Mouse (Mus musculus): ENCODE results near the gene Sowaha. TPM values are rescaled to one million over a fixed set of nuclear protein-coding genes. Genes with fewer than 3 reads are reported as not detected.

Gene Sowaha
- polyA plus RNA-seq, 1 experiment, result 56.1 TPM

DNA sequence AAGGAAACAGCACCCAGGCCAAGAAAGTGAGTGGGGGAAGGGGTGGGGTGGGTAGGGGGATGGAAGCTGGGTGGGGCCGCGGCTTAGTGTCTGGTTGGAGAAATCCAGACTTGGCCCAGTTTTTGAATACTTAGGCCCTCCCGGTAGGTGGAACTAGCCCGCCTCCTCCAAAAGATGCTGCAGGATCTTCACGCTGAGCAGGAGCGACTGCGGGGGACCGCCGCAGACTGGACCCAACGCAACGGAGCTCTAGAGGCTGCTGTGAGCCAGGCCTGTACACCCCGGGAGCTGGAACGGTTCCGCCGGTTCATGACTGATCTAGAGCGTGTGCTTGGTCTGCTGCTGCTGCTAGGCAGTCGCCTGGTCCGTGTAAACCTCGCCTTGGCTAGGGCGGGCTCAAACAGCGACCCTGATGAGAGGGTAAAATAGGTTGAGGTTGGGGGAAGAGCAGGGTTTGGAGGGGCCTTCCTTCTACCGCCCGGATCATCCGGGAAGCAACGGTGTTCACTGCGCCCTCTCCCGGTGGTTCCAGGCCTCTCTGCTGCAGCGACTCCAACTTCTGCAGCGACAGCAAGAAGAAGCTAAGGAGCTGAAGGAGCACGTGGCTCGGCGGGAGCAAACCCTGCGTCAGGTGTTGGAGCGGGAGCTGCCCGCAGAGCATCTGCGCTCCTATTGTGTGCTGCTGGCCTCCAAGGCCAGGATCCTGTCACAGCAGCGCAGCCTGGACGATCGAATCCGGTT, 13.7 kb downstream of the Sowaha start:
- Histone ChIP-seq H3K4me1 (ENCODE audit: control insufficient read depth, insufficient read depth, low read length) (peaks cover 8% of the 10 kb centered on the region), H3K27ac (ENCODE audit: insufficient read depth, low read length) (peak overlapping the region; percentile 32; the same call in 1 of the 2 replicates), H3K4me3 (ENCODE audit: insufficient read depth, low read length) (peak overlapping the region; percentile 35)
- TF ChIP-seq POLR2A (IDR thresholded peaks at IDR 0.05; ENCODE audit: extremely low read depth, insufficient read depth, low read length) (no peak), CTCF (IDR thresholded peaks at IDR 0.05; ENCODE audit: extremely low read depth, insufficient read depth, low read length) (peak; percentile 60)

DNA sequence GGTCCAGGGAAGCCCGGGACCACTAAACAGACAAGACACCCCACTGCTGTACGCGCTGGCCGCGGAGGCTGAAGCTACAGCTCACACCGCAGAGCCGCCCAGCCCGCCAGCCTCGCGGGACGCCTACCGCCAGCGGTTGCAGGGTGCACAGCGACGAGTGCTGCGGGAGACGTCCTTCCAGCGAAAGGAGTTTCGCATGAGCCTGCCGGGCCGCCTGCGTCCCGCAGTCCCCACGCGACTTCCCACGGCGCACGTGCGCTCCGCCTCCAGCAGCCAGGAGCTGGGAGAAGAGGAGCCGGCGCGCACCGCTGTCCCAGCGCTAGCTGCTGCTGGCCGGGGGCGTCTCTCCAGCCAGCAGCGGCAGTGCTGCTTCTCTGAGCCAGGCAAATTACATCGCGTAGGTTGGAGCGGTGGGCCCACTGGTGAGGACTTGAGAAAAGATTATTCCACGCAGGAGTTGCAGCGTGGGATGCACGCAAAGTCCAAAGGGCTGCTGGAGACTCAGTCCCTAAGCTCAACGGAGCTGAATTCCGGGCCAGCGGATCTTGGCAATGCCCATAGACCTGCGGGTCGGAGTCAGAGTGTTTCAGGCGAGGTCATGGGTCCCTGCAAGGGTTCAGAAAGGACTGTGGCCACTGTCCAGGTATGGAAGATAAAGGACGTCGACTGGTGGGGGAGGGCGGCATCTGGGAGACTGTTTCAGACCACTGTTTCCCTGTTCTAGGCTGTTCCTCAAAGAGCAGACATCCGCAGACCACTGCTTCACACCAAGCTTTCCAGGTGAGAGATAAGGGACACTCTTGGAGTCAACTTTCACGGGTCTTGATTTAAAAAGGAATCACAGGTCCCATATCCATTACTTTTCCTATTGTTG, 16.3 kb downstream of the Sowaha start:
- no peak for TF ChIP-seq CTCF (IDR thresholded peaks at IDR 0.05; ENCODE audit: extremely low read depth, insufficient read depth, low read length)
- no peak for TF ChIP-seq POLR2A (IDR thresholded peaks at IDR 0.05; ENCODE audit: extremely low read depth, insufficient read depth, low read length)
- Histone ChIP-seq H3K27ac (ENCODE audit: insufficient read depth, low read length) (no peak overlapping the region), H3K4me3 (ENCODE audit: insufficient read depth, low read length) (peak overlapping the region; percentile 30), H3K4me1 (ENCODE audit: control insufficient read depth, insufficient read depth, low read length) (peaks cover 3% of the 10 kb centered on the region; the same call in 1 of the 2 replicates)

DNA sequence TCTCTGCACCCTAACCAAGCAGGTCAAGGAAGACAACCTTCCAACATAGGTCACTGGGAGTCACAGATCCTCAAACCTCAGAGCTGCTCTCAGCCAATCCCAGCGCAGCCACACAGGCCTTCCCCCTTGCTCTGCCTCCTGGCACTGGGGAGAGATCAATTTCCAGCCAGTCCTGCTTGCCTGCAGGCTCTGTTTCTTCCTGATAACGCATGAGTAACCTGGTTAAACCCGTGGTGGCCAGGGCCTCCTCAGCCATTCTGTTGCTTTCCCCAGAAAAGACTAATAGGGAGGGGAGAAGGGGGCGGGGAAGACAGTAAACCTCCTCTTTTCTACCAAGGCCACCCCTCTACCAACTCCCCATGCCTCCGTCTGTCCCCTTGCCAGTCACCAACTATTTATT, 18.3 kb downstream of the Sowaha start:
- H3K4me3 ChIP-seq (ENCODE audit: insufficient read depth, low read length), result no peak overlapping the region
- H3K27ac ChIP-seq (ENCODE audit: insufficient read depth, low read length), result 0 out of 2 replicates have a peak overlapping the region, but pooled peaks have one; percentile 57
- TF ChIP-seq POLR2A (IDR thresholded peaks at IDR 0.05; ENCODE audit: extremely low read depth, insufficient read depth, low read length) (no peak), CTCF (IDR thresholded peaks at IDR 0.05; ENCODE audit: extremely low read depth, insufficient read depth, low read length) (no peak)
- H3K4me1 ChIP-seq (ENCODE audit: control insufficient read depth, insufficient read depth, low read length), result peaks cover under 1% of the 10 kb centered on the region; the same call in 1 of the 2 replicates

DNA sequence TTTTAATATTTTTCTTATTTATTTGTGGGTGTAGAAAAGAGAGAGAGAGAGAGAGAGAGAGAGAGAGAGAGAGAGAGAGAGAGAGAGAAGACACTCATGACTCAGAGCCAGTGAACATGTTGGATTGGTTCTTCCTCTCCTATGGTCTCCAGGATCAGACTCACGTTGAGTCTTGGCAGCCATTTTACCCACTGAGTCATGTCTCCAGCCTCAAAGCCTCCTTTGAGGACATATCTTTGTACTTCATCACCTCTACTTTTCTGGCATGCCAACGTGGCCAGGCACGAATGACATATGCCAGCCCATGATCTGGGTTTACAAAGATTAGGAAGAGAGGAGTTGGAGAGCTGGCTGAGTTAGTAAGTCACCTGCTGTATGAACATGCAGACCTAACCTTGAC, 19.9 kb downstream of the Sowaha start:
- H3K4me1 ChIP-seq (ENCODE audit: control insufficient read depth, insufficient read depth, low read length), result no peaks in the 10 kb centered on the region
- H3K4me3 ChIP-seq (ENCODE audit: insufficient read depth, low read length), result no peak overlapping the region
- H3K27ac ChIP-seq (ENCODE audit: insufficient read depth, low read length), result no peak overlapping the region
- no peak for TF ChIP-seq POLR2A (IDR thresholded peaks at IDR 0.05; ENCODE audit: extremely low read depth, insufficient read depth, low read length)
- TF ChIP-seq CTCF (IDR thresholded peaks at IDR 0.05; ENCODE audit: extremely low read depth, insufficient read depth, low read length), result no peak

DNA sequence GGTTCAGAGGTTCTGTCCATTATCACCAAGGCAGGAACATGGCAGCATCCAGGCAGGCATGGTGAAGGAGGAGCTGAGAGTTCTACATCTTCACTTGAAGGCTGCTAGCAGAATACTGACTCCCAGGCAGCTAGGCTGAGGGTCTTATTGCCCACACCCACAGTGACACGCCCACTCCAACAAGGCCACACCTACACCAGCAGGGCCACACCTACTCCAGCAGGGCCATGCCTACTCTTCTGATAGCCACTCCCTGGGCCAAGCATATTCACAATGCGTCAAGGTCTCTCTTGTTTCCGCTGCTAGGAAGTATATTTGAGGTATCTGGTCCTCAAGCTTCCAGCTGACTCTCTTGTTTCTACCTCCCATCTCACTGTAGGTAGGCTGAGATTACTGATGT, 21.1 kb downstream of the Sowaha start:
- no peak overlapping the region for H3K27ac ChIP-seq (ENCODE audit: insufficient read depth, low read length)
- H3K4me1 ChIP-seq (ENCODE audit: control insufficient read depth, insufficient read depth, low read length), result no peaks in the 10 kb centered on the region
- TF ChIP-seq POLR2A (IDR thresholded peaks at IDR 0.05; ENCODE audit: extremely low read depth, insufficient read depth, low read length) (no peak), CTCF (IDR thresholded peaks at IDR 0.05; ENCODE audit: extremely low read depth, insufficient read depth, low read length) (no peak)
- no peak overlapping the region for H3K4me3 ChIP-seq (ENCODE audit: insufficient read depth, low read length)

DNA sequence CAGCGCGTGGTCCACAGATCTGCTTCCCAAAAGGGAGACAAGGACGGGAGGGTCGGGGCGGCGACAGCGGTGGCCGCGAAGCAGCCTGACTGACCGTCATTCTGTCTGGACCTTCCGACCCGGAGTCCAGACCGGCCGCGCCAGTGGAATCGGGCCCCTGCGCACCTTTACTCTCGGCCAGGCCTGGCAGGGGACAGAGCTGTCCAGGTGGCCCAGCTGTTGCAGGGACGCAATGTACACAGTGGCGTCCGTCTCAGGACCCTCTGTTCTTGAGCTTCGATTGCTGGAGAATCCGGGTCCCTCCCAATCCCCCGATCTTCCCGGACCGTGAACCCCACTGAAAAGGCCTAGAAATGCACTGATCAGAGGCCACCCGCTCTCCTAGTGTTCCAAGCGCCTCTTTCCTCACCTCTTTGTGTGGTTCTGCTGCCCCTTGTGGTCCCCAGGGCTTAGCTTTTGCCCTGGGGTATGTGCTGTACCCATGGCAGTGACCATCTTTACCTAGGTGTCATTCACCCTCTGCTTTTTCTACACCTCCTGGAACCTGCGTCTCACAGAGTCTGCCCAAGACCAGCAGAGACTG, 22.6 kb downstream of the Sowaha start:
- TF ChIP-seq CTCF (IDR thresholded peaks at IDR 0.05; ENCODE audit: extremely low read depth, insufficient read depth, low read length) (no peak), POLR2A (IDR thresholded peaks at IDR 0.05; ENCODE audit: extremely low read depth, insufficient read depth, low read length) (no peak)
- Histone ChIP-seq H3K27ac (ENCODE audit: insufficient read depth, low read length) (peak overlapping the region; percentile 73), H3K4me3 (ENCODE audit: insufficient read depth, low read length) (peak overlapping the region; percentile 63), H3K4me1 (ENCODE audit: control insufficient read depth, insufficient read depth, low read length) (no peaks in the 10 kb centered on the region)

DNA sequence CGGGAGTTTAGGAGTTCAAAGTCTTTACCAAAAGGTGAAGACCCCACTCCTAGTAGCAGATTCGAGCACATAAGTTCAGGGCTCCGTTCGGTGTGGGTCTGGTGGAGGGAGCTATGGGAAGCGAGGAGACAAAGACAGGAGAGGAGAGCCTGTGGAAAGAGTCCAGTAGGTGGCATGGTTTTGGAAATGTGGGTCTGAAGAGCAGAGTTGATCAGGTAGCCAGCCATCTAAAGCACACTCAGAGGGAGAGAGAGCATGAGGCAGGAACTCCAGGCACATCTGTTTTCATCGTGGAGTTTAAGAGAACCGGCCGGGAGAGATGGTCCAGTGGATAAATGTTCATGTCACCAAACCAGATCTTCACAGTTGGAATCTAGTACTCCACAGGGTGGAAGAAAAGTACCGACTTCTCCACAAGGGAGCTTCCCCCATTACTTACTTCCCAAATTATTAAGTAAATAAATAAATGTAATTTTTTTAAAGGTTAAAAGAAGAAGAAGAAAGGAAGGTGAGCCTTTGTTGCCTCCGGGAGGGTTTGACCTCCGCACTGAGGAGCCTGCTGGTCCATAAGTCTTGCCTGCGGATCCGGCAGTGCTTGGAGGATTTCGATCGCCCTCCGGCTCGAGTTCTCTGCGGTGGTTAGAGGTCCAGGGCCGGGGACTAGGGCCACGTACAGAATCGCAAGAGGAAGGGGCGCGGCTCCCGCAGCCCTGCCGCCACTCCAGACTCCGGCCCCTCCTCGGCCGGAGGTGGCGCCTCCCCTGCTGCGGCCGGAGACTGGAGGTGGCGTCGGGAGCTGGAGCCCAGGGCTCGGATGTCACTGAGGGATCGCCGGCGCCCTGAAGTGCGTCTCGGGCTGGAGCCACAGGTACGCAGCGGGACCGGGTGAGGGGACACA, 23.4 kb downstream of the Sowaha start, which contains the start of the genes Gm10447 and Shroom1:
TSS of gene Gm10447 (minus strand) at position 637 of the 898 bp plus-strand sequence.
TSS of gene Shroom1 (plus strand) at position 732 of the 898 bp plus-strand sequence.
- TF ChIP-seq CTCF (IDR thresholded peaks at IDR 0.05; ENCODE audit: extremely low read depth, insufficient read depth, low read length) (peak; percentile 35), POLR2A (IDR thresholded peaks at IDR 0.05; ENCODE audit: extremely low read depth, insufficient read depth, low read length) (no peak)
- Histone ChIP-seq H3K4me3 (ENCODE audit: insufficient read depth, low read length) (peak within 1 kb of the TSS; percentile 63), H3K27ac (ENCODE audit: insufficient read depth, low read length) (peak within 1 kb of the TSS; percentile 73), H3K4me1 (ENCODE audit: control insufficient read depth, insufficient read depth, low read length) (no peaks in the 10 kb centered on the region)

DNA sequence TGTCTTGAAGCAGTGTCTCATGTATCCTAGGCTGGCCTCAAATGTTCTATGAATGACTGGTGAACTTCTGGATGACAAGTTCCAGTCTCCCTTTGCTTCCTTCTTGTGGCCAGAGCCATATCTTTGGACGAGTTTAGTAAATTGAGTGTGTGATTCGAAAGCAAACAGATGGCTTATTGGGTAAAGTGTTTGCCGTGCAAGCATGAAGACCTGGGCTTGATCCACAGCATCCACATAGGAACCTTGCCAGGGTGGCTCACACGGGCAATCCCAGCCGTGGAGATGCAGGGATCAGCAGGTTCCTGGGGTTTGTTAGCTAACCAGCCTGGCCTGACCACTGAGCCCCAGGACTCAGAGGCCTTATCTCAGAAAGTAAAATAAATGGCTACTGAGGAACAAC, 27.0 kb downstream of the Sowaha start:
- H3K4me1 ChIP-seq (ENCODE audit: control insufficient read depth, insufficient read depth, low read length), result no peaks in the 10 kb centered on the region
- no peak overlapping the region for H3K27ac ChIP-seq (ENCODE audit: insufficient read depth, low read length)
- TF ChIP-seq CTCF (IDR thresholded peaks at IDR 0.05; ENCODE audit: extremely low read depth, insufficient read depth, low read length), result no peak
- no peak overlapping the region for H3K4me3 ChIP-seq (ENCODE audit: insufficient read depth, low read length)
